Mouse (Mus musculus): Measurements from ENCODE around the gene Zfp384.
A peak's percentile ranks its signal among the peaks of the same experiment; 100 is the strongest.

Zfp384 gene

GRCm38 (mm10) chr6:125084424-125084823, 75.5 kb downstream of the Zfp384 start:
- peak; percentile 27 for DNase-seq (ENCODE audit: low spot score)

Measured in testis, postnatal 14 days (tissue).